Mouse (Mus musculus): ENCODE measurements around the gene Has1.
"Not testable (repeated sequence)": the region's sequence is repeated elsewhere in the genome, so short reads cannot be mapped to it uniquely, and the experiment has no call there.

The Has1 gene

DNA sequence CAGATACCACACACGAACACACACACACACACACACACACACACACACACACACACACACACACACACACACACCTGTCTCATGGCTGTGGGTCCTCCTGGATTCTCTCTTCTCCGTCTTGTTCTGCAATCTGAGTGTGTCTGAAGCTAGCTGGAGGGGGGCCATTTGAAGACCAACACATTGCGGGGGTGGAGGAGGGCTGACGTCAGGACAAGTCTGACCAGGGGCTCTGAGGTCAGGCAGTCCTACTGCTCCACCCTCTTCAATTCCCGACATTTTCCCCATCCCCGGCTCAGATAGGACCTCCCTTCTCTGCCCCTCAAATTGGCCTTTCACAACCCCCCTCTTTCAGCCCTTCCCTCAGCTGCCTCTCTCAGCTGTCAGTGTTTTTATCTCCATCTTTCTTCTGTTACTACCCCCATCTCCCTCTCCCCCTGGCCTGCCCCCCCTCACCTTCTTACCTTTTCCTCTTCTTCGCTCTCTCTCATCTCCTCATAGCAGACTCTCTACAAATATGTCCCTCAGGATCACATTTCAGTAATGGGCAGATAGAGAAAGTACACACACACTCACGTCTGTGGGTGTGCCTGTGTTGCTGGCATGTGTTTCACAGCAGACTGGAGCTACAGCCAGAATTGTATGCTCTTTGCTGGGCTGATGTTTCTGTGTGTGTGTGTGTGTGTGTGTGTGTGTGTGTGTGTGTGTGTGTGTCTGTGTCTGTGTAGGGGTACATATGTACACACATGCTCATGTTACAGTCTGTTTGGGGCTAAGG, at the start of gene Has1:
TSS of gene Has1 (minus strand) at position 142 of the 775 bp plus-strand sequence.
- DNase-seq, result no peak

DNA sequence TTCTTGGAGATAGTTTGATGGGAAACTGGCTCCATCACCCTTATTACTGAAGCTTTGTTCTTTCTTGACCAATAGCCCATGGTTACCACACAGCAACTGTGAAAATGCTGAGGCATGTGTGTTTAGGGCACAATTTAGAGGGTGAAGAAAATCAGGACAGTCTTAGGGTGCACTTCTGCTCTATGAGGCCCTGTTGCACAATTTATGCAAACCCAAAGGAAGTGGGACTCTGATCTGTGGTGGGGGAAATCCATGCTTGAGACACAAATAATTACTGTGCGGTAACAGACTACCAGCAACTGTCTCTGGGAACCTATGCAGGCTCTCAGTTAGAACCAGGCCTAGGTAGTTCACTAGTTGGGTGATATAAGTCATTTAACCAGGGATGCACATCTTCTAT, 45.8 kb upstream of the Has1 start:
- no peak for DNase-seq

DNA sequence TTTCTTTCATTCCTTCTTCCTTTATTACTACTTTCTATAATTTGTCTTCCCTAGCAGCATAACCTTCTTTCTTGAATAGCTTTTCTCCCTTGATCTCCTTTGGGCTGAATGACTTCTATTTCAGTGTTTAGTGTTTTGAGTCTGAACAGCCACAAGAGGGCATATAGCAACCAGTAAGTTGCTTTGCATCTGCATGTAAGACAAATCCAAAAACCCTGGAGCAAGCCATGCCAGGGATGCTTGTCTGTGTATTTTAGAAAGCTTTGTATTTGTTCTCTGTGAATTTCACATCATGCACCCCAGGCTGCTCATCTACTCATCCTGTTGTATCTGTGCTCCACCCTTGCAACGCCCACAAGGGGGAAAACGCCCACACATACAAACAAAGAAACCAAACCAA, 44.3 kb upstream of the Has1 start:
- no peak for DNase-seq

DNA sequence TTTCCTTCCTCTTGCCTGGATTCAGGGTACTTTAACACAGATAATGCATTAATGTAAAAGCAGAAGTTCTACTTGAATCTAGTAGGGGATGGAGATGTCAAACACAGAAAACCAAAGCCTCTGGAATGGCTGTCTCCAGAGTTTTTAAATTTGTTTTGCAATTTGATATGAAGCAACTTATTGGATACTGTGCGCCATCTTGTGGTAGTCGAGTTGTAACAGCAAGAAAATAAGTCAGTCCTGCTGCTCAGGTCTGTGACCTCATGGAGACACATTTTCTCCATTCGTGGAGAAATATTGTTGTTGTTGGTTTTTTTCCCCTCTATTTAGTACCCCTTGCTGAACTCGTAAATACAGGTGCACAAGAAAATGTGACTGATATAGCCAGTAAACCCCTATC, 41.0 kb upstream of the Has1 start:
- DNase-seq, result no peak

DNA sequence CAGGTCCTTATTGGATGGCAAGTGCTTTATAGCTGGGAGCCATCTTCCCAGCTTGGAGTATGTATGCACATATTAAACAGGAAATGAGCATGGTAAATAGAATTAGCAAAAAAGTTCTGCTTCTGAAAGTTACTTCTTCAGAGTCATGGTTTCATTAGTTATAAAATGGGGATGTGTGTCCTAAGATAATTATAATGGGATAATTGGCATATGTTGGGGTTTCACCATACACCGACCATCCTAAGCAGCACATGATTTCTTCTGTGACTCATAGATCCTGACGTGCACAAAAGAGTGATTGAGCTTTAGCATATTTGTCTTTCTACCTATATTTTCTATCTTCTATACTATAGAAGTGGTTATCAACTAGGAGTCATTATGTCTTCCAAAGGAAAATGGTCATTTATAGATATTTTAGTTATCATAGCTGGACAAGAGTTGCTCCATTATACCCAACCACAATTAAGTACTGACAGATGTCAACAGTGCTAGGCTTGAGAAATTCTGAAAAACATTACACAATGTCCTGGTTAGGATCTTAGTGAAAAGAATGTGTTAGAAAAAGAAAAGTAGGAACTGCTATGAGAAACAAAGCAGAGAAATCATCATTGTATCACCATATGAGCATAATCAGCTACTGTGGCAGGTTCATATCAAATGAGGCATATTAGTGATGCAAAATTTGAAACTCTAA, 34.9 kb upstream of the Has1 start:
- no peak for DNase-seq

DNA sequence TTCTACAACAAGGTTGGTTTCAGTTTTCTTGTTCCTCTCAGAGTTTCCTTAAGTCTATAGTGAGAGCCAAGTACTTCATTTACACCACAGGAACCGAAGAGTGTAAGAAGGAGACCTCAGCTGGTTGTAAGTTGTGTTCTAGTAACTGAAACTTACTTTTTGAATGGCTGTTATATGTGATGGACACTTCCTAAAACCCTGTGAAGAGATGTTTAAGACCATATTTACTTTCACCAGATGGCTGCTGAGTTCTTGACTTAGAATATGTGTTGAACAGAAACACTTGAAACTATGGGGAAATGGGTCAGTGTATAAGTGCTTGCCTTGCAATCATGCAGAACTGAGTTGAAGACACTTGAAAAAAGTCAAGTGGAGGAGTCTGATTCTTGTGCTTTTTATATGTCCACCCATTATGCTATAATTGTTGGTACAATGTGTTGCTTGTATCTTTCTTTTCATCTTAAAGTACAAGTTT, 32.8 kb upstream of the Has1 start, which contains the start of the genes Fpr2 and Fpr3:
TSS of gene Fpr2 (plus strand) at position 51 of the 475 bp plus-strand sequence.
TSS of gene Fpr3 (plus strand) at position 79 of the 475 bp plus-strand sequence.
- DNase-seq, result no peak

DNA sequence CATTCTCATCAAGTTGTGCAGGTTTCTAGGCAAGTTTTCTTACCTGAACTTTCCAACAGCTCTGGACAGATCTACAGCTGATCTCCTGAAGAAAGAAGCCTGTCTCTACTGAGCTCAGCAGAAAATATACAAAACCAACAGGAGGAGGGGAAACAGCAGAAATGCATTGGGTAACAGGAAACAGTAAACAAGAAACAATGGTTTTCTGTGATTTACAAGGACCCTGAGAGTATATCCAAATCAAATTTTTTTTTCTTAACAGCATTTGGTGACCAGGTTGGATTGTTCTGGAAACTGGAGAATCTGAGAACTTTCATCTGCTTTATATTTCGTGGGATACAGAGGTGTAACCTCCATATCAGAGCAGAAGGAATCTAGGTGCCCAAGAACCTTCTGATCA, 28.8 kb upstream of the Has1 start, which contains the start of gene Fpr1:
TSS of gene Fpr1 (minus strand) at position 101 of the 400 bp plus-strand sequence.
- no peak for DNase-seq

DNA sequence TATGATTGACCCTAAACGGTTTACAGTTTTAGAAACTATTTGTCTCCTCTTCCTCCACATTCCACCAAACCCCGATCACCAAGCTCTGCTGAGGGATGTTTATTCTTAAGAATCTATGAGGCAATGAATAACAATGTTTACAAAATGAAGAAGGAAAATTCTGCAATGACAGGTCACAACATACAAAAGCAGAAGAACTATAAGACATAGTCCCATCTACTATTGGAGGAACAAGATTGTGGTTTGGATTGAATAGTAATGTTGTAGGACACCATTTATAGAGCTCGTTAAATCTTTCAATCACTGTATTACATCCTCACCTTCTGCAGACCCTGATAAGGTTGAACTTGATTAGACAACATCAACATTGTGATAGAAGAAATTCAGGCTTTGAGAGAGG, 27.7 kb upstream of the Has1 start:
- DNase-seq, result no peak

DNA sequence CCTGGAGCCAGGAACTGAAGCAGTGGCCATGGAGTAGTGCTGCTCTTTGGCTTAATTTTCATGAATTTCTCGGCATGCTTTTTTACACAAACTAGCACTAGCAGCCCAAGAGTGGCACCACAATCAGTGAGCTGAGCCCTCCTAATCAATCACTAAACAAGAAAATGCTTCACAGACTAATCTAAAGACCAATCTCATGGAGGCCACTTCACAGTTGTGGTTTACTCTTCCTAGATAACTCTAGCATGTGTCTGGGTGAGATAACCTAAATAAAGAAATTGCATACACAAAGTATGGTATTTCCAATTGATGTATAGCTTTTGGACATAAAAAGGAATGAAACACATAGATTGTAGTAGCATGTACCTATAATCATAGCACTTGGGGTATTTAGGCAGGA, 24.3 kb upstream of the Has1 start:
- no peak for DNase-seq

DNA sequence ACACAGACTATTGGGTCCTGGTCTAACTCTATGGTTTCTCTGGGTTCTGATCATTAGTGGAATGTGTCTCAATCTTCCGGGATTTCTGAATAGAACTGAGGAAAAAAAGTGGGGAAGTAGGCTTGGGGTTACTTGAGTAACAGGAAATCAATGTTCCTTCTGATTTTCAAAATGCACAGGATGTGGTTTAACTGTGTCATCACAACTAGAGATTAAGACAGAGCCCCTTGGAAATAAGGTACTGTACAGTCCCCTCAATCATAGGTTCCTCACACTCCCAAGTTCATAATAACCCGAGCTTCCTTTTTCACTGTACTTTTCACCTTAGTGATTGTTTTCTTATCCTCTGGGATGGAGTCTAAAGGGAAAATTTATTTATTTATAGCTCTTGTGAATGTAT, 16.7 kb upstream of the Has1 start:
- DNase-seq, result no peak

DNA sequence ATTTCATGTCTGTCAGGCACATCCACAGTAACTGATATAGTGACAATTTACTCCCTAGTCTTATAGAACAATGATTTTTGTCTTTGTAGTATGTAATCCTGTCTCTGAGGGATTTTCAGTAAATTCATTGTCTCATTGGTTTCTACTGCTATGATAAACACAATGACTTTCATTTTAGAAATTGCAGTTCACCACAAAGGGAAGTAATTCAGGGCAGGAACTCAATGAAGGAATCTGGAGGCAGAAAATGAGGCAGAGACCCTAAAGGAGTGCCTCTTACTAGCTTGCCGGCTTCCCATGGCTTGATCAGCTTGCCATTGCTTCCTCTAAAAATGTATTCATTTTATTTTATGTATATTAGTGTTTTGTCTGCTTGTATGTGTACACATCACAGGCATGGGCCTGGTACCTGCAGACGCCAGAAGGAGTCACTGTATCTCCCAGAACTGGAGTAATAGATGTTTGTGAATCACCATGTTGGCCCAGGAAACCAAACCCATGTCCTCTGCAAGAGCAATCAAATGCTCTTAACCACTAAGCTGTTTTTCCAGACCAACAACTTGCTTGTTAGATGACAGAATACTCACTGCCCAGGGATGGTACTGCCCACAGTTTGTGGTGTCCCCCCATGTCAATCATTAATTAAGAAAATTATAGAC, 16.0 kb upstream of the Has1 start:
- no peak for DNase-seq

DNA sequence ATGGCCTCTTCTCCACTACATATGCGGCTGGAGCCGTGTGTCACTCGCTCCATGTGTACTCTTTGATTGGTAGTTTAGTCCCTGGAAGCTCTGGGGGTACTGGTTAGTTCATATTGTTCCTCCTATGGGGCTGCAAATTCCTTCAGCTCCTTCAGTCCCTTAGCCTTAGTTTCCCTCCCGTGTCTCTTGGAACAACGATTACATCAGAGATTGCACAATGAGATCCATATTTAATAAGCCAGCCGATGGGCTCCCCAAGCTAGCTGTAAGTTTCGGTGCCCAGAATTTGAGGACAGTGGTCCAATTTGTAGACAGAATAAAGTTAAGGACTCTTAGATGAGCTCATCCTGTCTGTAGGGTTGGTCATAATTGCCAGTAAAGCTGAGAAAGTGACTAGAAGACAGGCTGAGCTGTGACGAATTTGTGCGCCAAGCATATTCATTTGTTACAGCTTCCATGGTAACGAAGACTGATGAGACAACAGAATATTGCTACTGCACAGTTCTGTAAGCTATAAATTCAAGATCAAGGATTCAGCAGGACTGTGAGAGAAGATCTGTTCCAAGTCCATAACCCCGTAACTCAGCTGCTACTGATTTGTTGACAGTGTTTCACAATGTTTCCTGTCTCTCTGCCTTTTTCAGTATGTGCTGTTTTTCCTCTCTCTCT, 11.9 kb upstream of the Has1 start:
- DNase-seq, result no peak

DNA sequence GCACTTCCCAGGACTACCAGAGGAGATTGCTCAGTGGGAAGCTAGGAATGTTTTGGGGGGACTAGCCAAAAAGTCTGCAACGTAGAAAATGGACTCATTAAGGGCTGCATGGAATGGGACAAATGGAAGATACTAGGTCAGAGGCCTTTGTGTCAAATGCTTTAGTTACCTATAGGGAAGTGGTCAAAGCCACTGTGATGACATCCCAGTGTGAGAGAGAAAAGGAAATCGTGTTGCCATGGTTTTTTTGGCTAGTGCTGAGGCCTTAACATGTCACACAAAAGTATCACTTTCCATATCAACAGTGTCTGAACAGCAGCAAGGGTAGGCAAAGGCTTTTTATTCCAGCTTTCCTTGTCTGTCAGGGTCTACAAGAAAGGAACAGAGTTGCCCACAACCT, 10.2 kb upstream of the Has1 start:
- DNase-seq, result no peak

DNA sequence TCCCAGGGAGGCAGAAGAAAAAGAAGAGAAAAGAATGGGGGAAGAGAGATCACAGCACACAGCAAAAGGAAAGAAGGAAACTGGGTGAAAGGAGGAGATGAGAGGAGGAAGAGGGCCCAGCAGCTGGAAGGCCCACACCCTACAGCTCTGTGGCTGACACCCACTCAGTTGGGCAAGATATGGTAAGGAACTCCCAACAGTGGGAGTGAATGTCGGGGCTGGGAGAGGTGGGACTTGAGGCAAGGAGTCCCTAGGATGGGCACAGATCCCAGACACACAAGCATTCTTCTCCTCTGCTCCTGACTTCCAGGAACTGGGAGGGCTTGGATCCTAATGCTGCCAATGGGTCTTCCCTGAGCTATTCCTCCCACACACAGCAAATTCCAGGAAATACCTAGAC, 7.4 kb upstream of the Has1 start:
- no peak for DNase-seq

DNA sequence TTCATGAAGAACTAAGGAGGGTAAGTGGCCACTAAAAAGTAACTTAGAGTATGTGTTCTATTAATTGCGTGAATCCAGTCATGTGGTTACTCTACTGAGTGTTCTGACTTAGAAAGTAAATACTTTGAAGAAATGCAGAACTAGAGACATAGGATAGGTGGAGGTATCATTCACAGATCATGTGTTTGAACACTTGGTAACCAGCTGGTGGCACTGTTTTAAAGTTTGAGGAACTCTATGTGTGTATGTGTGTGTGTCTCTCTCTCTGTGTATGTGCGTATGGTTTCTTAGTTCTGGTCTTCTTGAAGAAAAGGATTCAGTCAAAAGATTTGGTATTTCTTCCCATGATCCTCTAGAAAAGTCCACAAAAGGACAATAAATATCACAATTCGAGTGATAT, 5.1 kb upstream of the Has1 start:
- no peak for DNase-seq

DNA sequence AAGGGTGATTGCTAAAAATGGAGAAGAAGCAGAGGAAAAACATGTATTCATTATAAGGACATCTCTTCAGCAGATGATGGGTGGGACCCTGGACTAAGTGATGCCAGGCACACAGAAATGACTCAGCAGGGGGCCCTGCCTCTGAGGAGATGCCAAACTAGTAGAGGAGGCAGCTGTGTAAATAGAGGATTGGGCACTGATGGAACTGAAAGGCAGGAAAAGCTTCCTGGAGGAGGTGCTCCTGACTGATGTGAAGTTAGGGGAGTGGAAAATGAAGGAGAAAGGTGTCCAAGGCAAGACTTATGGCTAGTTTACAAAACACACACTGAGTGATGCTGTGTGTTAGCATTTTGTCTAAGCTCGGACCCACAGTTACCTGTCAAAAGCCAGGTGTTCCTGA, 2.4 kb upstream of the Has1 start:
- DNase-seq, result no peak

DNA sequence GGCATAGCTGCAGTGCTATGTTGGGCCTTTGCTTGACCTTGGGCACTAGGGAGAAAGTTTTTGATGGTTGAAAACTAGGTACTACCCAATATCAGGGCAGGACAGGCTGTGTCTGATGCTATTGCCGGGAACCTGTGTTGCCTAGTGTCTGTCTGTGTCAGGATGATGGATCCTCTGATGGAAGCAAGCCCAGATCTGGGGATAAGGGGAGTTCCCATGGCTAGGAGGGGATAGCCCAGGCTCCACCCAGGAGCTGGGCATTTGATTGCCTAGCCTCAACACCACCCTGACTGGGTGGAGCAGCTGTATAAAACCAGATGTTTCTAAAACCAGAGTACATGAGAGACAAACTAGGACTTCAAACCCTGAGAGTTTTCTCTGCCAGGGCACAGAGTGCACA, 1.6 kb upstream of the Has1 start:
- no peak for DNase-seq

DNA sequence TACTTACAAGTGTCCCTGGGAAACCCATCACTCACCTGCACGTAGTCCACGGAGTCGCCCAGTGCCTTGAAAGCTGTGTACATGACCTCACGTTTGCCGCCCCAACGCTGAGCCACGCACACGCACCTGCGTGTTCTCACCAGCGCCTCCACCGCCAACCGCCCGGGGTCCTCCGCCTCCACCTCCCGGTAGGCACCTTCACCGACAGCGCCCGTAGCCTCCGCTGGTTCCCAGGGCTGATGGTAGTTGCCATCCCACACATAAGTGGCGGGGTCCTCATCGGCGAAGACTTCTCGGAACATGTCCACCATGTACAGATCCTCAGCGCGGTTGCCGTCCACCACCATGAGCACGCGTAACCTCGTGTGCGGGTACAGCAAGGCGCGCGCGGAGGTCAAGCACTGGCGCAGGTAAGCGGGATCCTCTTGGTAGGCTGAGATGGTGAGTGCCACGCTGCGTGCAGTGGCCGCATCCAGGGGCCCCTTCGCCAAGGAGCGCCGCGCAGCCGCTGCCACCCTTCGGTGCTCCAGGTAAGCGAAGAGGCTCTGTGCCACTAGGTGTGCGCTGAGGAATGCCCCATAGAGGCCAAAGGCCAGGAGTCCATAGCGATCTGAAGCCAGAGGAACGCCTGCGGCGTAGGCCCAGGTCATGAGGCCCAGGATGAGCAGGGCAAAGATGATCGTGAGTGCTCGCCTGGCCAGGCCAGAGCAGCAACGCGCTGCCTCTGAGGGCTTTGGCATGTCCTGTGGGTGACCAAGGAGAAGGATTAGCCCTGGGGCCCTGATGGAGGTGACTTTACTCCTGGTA, 4.9 kb downstream of the Has1 start:
- no peak for DNase-seq

DNA sequence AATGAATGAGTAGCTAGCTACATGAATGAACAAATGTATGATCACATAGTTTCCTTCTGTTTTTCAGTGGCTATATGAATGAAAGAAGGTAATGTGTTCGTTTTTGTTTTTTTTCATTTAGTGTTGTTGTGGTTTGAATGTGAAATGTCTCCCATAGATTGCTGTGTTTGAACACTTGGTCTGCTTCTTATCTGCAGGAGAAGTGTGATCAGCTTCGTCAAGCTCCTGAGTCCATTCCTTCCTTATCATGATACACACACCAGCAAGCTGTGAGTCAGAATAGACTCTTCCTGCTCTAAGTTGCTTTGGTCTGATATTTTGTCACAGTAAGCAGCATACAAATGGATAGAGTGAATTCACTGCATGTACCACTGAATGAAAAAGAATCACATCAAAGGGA, 6.0 kb downstream of the Has1 start:
- no peak for DNase-seq

DNA sequence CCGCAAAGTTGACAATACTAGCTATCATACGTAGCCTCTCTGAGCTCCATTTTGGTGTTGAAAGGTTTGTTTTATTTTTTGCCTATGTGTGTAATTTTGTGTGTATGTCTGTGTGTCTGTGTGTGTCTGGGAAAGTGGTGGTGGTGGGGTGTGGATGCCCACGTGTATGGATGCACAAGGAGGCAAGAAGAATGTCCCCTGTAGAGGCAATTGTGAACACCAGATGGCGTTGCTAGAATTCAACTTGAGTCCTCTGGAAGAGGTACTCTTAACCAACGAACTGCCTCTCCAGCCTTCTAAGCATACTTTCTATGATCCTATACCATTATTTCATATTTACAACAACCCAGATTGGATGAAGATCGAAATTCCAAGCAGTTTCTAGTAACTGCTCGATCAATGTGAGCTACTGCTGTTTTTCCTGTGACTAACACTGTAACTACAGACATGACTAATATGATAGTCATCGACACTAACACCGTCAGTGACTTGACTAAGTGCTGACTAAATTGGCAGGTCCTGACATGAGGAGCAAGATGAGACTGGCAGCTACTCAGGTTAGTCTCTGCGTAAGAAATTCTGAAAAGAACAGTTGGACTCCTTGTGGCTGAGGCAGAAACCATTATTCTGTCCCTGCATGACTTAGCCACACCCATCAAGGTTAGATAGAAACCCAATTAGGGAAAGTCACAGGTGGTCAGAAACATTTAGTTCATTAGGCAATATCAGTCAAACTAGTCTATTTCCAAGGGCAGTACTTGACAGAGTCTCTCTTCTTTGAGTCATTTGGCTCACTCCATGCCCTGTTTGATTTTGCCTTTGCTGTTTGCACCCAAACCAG, 9.6 kb downstream of the Has1 start:
- peak; percentile 16 for DNase-seq

DNA sequence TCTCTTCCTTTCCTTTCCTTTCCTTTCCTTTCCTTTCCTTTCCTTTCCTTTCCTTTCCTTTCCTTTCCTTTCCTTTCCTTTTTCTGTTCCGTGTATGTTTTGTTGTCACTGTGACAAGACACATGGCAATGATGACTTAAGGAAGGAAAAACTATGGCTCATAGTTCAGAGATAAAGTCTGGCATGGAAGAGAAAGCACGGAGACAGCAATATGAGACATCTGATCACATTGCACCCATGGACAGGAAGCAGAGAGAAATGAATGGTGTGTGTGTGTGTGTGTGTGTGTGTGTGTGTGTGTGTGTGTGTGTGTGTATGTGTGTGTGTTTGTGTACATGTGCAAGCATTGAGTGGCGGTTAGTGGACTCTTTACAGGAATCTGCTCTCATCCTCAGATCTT, 10.4 kb downstream of the Has1 start:
- not testable (repeated sequence) for DNase-seq
